Mouse (Mus musculus): Measurements from ENCODE around the gene Chchd5. TPM values are rescaled to one million over a fixed set of nuclear protein-coding genes. Genes with fewer than 3 reads are reported as not detected.

The Chchd5 gene
- total and polyA plus RNA-seq, 2 experiments from 2014 or later, result 14.1 to 23.6 TPM

DNA sequence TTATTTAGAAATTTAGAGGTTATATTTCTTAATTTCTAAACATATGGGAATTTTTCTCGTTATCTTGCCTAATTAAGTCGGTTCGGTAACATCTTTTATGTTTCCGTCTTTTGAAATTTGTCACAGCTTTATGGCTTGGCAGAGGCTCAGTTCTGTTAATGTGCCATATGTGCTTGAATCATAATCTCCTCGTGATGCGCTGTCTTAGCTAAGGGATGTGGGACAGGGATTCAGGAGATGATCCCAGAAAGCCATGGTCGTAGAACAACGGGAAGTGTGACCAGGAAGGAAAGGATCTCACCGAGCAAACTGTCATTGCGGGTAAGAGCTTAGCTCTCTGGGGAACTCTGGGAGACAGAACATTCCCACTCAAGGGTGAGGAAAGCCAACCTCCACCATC is 10.4 kb downstream of the Chchd5 start:
- 77% methylated on average over 10 of the region's 10 CpGs for whole genome bisulfite sequencing

GRCm38 (mm10) chr2:129148836-129149235 is 19.3 kb downstream of the Chchd5 start:
- Histone ChIP-seq H3K9me3 (ENCODE audit: low read length) (no peaks in the 10 kb centered on the region), H3K36me3 (ENCODE audit: insufficient read depth, low read length) (no peaks in the 10 kb centered on the region), H3K9ac (replicated peaks; ENCODE audit: low read length, poor library complexity, severe bottlenecking) (no peak overlapping the region), H3K27me3 (ENCODE audit: insufficient read depth, low read length) (no peaks in the 10 kb centered on the region), H3K27ac (ENCODE audit: low read depth, low read length) (no peak overlapping the region), H3K4me3 (ENCODE audit: low read depth, low read length) (no peak overlapping the region), H3K4me2 (ENCODE audit: low read depth, low read length, poor library complexity, severe bottlenecking) (no peak overlapping the region), H3K4me1 (ENCODE audit: insufficient read depth, low read length) (no peaks in the 10 kb centered on the region)
- WGBS, result 16% methylated on average over 2 of the region's 2 CpGs
- ATAC-seq (ENCODE audit: low FRiP score) (no peak), DNase-seq (ENCODE audit: low spot score) (peak; percentile 40)
- no peak for TF ChIP-seq CTCF (IDR thresholded peaks at IDR 0.05)

More for the DNA sequence above, 10.4 kb downstream of the Chchd5 start:
- ATAC-seq (ENCODE audit: low FRiP score) (no peak), DNase-seq (ENCODE audit: low spot score) (peak; percentile 47)
- Histone ChIP-seq H3K4me2 (ENCODE audit: low read depth, low read length, poor library complexity, severe bottlenecking) (no peak overlapping the region), H3K9me3 (ENCODE audit: low read length) (no peaks in the 10 kb centered on the region), H3K36me3 (ENCODE audit: insufficient read depth, low read length) (no peaks in the 10 kb centered on the region), H3K4me3 (ENCODE audit: low read depth, low read length) (no peak overlapping the region), H3K9ac (replicated peaks; ENCODE audit: low read length, poor library complexity, severe bottlenecking) (no peak overlapping the region), H3K27ac (ENCODE audit: low read depth, low read length) (no peak overlapping the region), H3K4me1 (ENCODE audit: insufficient read depth, low read length) (no peaks in the 10 kb centered on the region), H3K27me3 (ENCODE audit: insufficient read depth, low read length) (no peaks in the 10 kb centered on the region)
- no peak for TF ChIP-seq CTCF (IDR thresholded peaks at IDR 0.05)

DNA sequence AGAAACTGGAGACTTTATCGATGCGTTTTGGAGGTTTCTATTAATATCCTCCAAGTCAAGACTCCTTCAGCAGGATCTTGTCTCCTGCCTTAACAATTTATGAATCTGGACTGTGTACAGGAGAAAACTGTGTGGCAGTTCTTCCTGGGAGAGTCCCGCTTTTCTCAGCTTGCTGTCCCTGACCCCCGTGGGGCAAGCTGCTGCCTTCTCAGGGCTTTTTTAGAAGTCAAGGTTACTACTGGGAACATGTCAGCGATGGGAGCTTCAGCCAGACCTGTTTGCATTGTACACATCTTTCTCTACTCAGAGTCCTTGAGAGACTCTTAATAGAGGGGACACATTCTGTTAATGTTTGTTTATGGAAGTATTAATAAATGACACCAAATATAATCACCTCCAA is 20.9 kb downstream of the Chchd5 start:
- H3K9me3 ChIP-seq (ENCODE audit: low read length), result no peaks in the 10 kb centered on the region
- WGBS, result 82% methylated on average over 5 of the region's 5 CpGs

DNA sequence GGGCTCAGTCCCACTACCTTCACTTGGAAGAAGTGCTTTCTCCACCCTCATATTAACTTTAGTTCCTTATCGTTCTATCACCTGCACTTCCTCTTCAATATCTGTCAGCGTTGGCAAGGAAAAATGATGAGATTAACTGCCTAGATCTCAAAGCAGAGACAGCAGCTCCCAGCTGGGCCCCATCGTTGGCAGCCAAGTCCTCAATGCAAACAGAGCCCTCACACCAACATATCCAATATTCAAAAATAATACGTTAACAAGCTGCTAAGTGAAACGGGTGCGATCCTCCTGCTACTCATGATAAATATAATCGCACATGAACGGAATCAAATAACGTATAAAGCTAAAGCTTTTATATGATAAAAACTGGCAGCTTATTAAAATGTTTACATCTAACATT is 21.6 kb downstream of the Chchd5 start:
- DNase-seq (ENCODE audit: low spot score) (no peak), ATAC-seq (ENCODE audit: low FRiP score) (no peak)
- 88% methylated on average over 9 of the region's 9 CpGs for WGBS
- H3K36me3 ChIP-seq (ENCODE audit: insufficient read depth, low read length), result no peaks in the 10 kb centered on the region
- no peak overlapping the region for H3K4me3 ChIP-seq (ENCODE audit: low read depth, low read length)
- H3K9me3 ChIP-seq (ENCODE audit: low read length), result no peaks in the 10 kb centered on the region
- H3K9ac ChIP-seq (replicated peaks; ENCODE audit: low read length, poor library complexity, severe bottlenecking), result no peak overlapping the region
- no peaks in the 10 kb centered on the region for H3K27me3 ChIP-seq (ENCODE audit: insufficient read depth, low read length)
- no peak overlapping the region for H3K27ac ChIP-seq (ENCODE audit: low read depth, low read length)
- H3K4me1 ChIP-seq (ENCODE audit: insufficient read depth, low read length), result no peaks in the 10 kb centered on the region
- no peak overlapping the region for H3K4me2 ChIP-seq (ENCODE audit: low read depth, low read length, poor library complexity, severe bottlenecking)
- no peak for TF ChIP-seq CTCF (IDR thresholded peaks at IDR 0.05)

More for the DNA sequence above, 20.9 kb downstream of the Chchd5 start:
- ATAC-seq (ENCODE audit: low FRiP score) (no peak), DNase-seq (ENCODE audit: low spot score) (no peak)
- Histone ChIP-seq H3K4me1 (ENCODE audit: insufficient read depth, low read length) (no peaks in the 10 kb centered on the region), H3K4me3 (ENCODE audit: low read depth, low read length) (no peak overlapping the region), H3K36me3 (ENCODE audit: insufficient read depth, low read length) (no peaks in the 10 kb centered on the region), H3K9ac (replicated peaks; ENCODE audit: low read length, poor library complexity, severe bottlenecking) (no peak overlapping the region), H3K27ac (ENCODE audit: low read depth, low read length) (no peak overlapping the region), H3K27me3 (ENCODE audit: insufficient read depth, low read length) (no peaks in the 10 kb centered on the region), H3K4me2 (ENCODE audit: low read depth, low read length, poor library complexity, severe bottlenecking) (no peak overlapping the region)
- no peak for TF ChIP-seq CTCF (IDR thresholded peaks at IDR 0.05)

DNA sequence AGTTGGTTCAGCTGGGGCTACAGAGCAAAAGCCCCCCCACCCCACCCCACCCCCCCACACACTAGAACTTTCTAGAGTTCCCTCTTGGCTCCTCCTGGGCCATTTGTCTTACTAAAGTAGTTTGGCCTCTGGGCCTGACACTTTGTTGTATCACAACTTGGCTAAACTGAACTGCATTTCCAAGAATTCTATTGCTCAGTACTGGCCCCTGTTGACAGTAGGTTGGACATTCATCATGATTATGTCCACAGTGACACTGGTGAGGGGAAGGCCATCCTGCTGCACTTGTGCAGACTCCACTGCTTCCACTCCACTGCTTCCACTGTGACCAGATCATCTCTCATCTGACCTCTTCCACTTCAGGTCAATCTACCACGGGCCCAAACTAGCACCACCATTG is 23.3 kb downstream of the Chchd5 start:
- DNase-seq (ENCODE audit: low spot score), result no peak
- no peaks in the 10 kb centered on the region for H3K9me3 ChIP-seq (ENCODE audit: low read length)
- H3K36me3 ChIP-seq (ENCODE audit: insufficient read depth, low read length), result no peaks in the 10 kb centered on the region
- no peak for TF ChIP-seq CTCF (IDR thresholded peaks at IDR 0.05)
- no peak overlapping the region for H3K4me3 ChIP-seq (ENCODE audit: low read depth, low read length)
- 63% methylated on average over 1 of the region's 1 CpGs for WGBS
- H3K9ac ChIP-seq (replicated peaks; ENCODE audit: low read length, poor library complexity, severe bottlenecking), result no peak overlapping the region
- H3K4me2 ChIP-seq (ENCODE audit: low read depth, low read length, poor library complexity, severe bottlenecking), result no peak overlapping the region
- H3K27ac ChIP-seq (ENCODE audit: low read depth, low read length), result no peak overlapping the region
- ATAC-seq (ENCODE audit: low FRiP score), result no peak
- no peaks in the 10 kb centered on the region for H3K27me3 ChIP-seq (ENCODE audit: insufficient read depth, low read length)
- H3K4me1 ChIP-seq (ENCODE audit: insufficient read depth, low read length), result no peaks in the 10 kb centered on the region

DNA sequence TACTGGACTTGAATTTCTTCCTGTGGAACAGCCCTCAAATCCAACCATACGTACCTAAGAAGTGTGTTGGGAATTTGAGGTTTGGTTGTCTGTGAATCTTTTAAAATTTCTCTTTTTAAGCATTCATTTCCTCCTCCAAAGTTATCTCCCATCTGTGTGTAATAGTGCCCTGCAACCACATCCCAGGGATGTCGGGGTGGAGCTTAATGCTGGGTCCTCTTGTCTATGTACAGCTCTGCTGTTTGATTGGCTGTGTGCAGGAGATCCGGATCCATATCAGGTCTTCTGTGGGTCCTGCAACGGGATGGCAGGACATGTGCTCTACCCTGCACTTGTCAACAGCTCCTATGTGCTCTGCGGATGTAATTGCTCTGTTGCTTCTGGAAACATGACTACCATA is 35.3 kb downstream of the Chchd5 start:
- WGBS, result 81% methylated on average over 5 of the region's 5 CpGs
- DNase-seq (ENCODE audit: low spot score), result no peak

More for the DNA sequence above, 35.3 kb downstream of the Chchd5 start:
- H3K4me1 ChIP-seq (ENCODE audit: insufficient read depth, low read length), result no peaks in the 10 kb centered on the region
- no peaks in the 10 kb centered on the region for H3K27me3 ChIP-seq (ENCODE audit: insufficient read depth, low read length)
- no peak overlapping the region for H3K4me3 ChIP-seq (ENCODE audit: low read depth, low read length)
- H3K36me3 ChIP-seq (ENCODE audit: insufficient read depth, low read length), result no peaks in the 10 kb centered on the region
- no peak overlapping the region for H3K9ac ChIP-seq (replicated peaks; ENCODE audit: low read length, poor library complexity, severe bottlenecking)
- TF ChIP-seq CTCF (IDR thresholded peaks at IDR 0.05), result no peak
- no peaks in the 10 kb centered on the region for H3K9me3 ChIP-seq (ENCODE audit: low read length)
- ATAC-seq (ENCODE audit: low FRiP score), result no peak
- H3K4me2 ChIP-seq (ENCODE audit: low read depth, low read length, poor library complexity, severe bottlenecking), result no peak overlapping the region
- no peak overlapping the region for H3K27ac ChIP-seq (ENCODE audit: low read depth, low read length)
